Mouse (Mus musculus) neural tube, embryonic 14.5 days (tissue): ENCODE measurements at regions not wholly inside any gene's neighbourhood (a gene's known extent, or its start where the extent isn't known, plus 50 kb on each side); places are given as distances from the start of the nearest gene placed in this dataset.
"Not testable (repeated sequence)": the region's sequence is repeated elsewhere in the genome, so short reads cannot be mapped to it uniquely, and the experiment has no call there.

Experiments
- ATAC-seq: fragments of 200-750 bp; cut with Nextera tagmentation; 2 replicates; pipeline ENCODE4 v1.8.0; 2017; ENCODE audit warnings: low read depth, mild to moderate bottlenecking, moderate TSS enrichment, moderate library complexity
- H3K27ac ChIP-seq: fragments of 300-500 bp; sonication (generic); 2 replicates; pipeline ENCODE4 v1.5.1; 2014; ENCODE audit warnings: low read depth, mild to moderate bottlenecking, control low read depth, low read length, moderate library complexity, mixed read lengths
- H3K27me3 ChIP-seq: fragments of 300-500 bp; sonication (generic); 2 replicates; pipeline ENCODE4 v1.6.1; 2014; ENCODE audit warnings: low read length; ENCODE audit not compliant: control insufficient read depth, insufficient read depth
- H3K36me3 ChIP-seq: fragments of 300-500 bp; sonication (generic); 2 replicates; pipeline ENCODE4 v1.6.1; 2014; ENCODE audit warnings: low read length, mixed read lengths; ENCODE audit not compliant: control insufficient read depth, insufficient read depth
- H3K4me1 ChIP-seq: fragments of 300-500 bp; sonication (generic); 2 replicates; pipeline ENCODE4 v1.6.1; 2014; ENCODE audit warnings: low read length; ENCODE audit not compliant: control insufficient read depth, insufficient read depth
- H3K4me2 ChIP-seq: fragments of 300-500 bp; sonication (generic); 2 replicates; pipeline ENCODE4 v1.6.1; 2014; ENCODE audit warnings: mild to moderate bottlenecking, low read depth, low read length, control low read depth
- H3K4me3 ChIP-seq: fragments of 300-500 bp; sonication (generic); 2 replicates; pipeline ENCODE4 v1.5.1; 2014; ENCODE audit warnings: low read depth, low read length, control low read depth, mixed read lengths
- H3K9ac ChIP-seq: fragments of 300-500 bp; sonication (generic); replicated peaks from 2 replicates; pipeline ENCODE4 v1.6.1; 2014; ENCODE audit warnings: low read depth, mild to moderate bottlenecking, control low read depth, low read length, mixed read lengths
- H3K9me3 ChIP-seq: fragments of 300-500 bp; sonication (generic); 2 replicates; pipeline ENCODE4 v1.6.1; 2016; ENCODE audit warnings: low read length; ENCODE audit not compliant: control insufficient read depth
- WGBS: fragments of 180-500 bp; shearing (Covaris S2); extraction: QIAGEN DNeasy Blood & Tissue Kit; methylation state at CpG from one replicate; pipeline ENCODE4 v1.1.7; 2014; 5-methylcytosine and 5-hydroxymethylcytosine counted together

DNA sequence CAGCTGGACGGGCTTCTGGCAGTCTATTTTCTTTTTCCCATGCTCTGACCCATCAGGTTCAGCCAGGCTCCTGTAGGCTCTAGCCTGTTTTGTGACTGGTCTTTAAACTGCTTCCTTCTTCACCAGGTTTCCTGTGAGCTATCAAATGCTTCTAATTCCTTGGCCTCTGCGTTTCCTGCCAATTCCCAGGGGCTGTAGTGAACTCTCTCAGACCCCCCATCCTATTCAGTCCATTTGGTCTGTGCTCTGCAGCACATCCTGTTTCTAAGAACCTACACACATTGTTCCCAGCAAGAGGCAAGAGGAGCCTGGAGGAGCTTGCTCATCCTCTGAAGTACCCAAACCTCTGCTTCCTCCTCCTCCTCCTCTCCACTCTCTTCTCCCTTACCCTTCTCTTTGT is 209.3 kb downstream of the Ankrd50 start:
- H3K4me1 ChIP-seq: no peaks in the 10 kb centered on the region

DNA sequence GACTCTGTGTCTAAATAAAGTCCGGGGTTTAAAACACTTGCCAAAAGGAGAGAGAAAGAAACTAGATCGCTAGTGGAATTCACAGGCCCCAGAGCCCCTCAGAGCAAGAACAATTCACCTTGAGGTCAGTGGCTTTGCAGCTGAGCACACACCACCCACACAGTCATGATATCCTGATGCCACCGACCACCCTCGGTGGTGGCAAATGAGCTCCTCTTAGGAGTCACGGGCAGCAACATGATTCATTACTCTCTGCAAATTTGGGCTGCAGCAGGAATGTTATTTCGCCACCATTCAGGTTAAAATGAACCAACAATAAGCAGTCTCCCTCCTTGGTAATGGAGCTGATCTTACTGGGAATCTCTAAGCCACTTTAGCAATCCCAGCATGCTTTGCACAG is 213.9 kb downstream of the Ankrd50 start:
- Histone ChIP-seq H3K36me3 (no peaks in the 10 kb centered on the region), H3K4me1 (no peaks in the 10 kb centered on the region), H3K9ac (no peak overlapping the region), H3K27ac (no peak overlapping the region), H3K4me3 (no peak overlapping the region), H3K27me3 (no peaks in the 10 kb centered on the region), H3K9me3 (no peaks in the 10 kb centered on the region), H3K4me2 (no peak overlapping the region)
- 68% methylated on average over 6 of the region's 6 CpGs for WGBS
- ATAC-seq: no peak

More for the DNA sequence above, 209.3 kb downstream of the Ankrd50 start:
- H3K4me2 ChIP-seq: no peak overlapping the region
- no peak overlapping the region for H3K27ac ChIP-seq
- H3K9ac ChIP-seq: no peak overlapping the region
- 55% methylated on average over 2 of the region's 2 CpGs for WGBS
- no peaks in the 10 kb centered on the region for H3K27me3 ChIP-seq
- H3K4me3 ChIP-seq: no peak overlapping the region
- ATAC-seq: no peak
- H3K9me3 ChIP-seq: no peaks in the 10 kb centered on the region
- no peaks in the 10 kb centered on the region for H3K36me3 ChIP-seq

DNA sequence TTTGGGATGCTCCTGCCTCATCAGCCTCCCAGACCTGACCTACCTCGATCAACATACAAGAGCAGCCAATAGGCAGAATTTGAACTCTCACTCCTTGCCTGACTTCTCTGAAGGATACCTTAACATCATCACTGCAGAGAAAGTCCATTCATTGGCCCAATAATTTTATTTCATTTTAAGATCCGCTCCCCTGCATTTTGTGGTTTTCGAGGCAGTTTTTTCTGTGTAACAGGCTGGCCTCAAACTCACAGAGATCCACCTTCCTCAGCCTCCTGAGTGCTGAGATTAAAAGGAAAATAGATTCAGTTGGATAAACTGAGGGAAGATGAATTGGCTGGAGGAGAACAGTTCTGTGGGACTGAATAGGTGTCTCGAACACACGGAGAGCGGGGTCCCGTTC is 216.4 kb downstream of the Ankrd50 start:
- H3K4me3 ChIP-seq: no peak overlapping the region
- no peak overlapping the region for H3K4me2 ChIP-seq

DNA sequence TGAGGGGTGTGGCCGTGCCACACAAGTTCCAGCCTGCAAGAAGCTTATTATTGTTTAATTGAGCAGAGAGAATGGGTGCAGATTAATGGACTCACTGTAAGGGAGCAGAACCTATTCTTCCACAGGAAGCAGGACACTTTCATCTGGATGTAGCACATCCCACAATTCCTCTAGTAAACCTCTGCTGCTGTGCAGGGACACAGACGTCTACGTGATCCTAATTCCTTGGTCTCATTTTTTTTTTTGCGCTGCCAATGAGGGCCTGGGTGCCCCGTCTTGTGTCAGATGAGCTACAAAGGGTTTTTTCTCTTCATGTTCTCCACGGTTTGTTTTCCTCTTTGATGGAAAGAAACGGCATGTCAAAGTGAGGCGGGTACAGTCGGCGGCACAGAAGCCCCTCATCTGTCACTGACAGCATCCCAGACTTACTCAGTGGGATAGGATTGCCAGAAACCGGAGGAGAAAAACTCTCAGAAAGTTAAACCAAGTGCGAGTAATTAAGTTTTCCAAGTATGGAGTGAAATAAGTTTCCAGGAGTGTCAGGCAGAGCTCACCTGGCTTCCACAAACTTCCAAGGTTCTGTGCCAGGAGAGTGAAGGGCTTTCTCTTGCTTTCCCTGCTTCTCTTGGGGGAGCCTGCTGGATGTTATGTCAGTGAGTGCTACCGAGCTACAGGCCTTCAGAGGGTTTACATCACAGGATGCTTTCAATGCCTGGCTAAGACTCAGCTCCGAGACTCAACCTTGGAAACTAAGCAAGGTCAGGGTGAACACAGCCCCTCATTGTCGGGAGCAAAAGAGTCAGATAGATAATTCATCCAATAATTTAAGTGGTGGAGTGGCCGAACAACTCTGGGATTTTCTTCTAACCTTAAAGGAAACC is 221.1 kb downstream of the Ankrd50 start:
- Histone ChIP-seq H3K4me3 (no peak overlapping the region), H3K36me3 (no peaks in the 10 kb centered on the region), H3K27me3 (no peaks in the 10 kb centered on the region), H3K9me3 (no peaks in the 10 kb centered on the region), H3K9ac (no peak overlapping the region), H3K27ac (no peak overlapping the region), H3K4me2 (no peak overlapping the region), H3K4me1 (no peaks in the 10 kb centered on the region; the same call in 1 of the 2 replicates)
- WGBS: 24% methylated on average over 16 of the region's 16 CpGs
- peak; percentile 32; the same call in 1 of the 2 replicates for ATAC-seq

More for the DNA sequence above, 216.4 kb downstream of the Ankrd50 start:
- WGBS: 98% methylated on average over 7 of the region's 7 CpGs
- no peaks in the 10 kb centered on the region for H3K36me3 ChIP-seq
- no peaks in the 10 kb centered on the region for H3K4me1 ChIP-seq
- H3K27me3 ChIP-seq: no peaks in the 10 kb centered on the region
- H3K9me3 ChIP-seq: no peaks in the 10 kb centered on the region
- ATAC-seq: no peak
- H3K27ac ChIP-seq: no peak overlapping the region
- H3K9ac ChIP-seq: no peak overlapping the region

DNA sequence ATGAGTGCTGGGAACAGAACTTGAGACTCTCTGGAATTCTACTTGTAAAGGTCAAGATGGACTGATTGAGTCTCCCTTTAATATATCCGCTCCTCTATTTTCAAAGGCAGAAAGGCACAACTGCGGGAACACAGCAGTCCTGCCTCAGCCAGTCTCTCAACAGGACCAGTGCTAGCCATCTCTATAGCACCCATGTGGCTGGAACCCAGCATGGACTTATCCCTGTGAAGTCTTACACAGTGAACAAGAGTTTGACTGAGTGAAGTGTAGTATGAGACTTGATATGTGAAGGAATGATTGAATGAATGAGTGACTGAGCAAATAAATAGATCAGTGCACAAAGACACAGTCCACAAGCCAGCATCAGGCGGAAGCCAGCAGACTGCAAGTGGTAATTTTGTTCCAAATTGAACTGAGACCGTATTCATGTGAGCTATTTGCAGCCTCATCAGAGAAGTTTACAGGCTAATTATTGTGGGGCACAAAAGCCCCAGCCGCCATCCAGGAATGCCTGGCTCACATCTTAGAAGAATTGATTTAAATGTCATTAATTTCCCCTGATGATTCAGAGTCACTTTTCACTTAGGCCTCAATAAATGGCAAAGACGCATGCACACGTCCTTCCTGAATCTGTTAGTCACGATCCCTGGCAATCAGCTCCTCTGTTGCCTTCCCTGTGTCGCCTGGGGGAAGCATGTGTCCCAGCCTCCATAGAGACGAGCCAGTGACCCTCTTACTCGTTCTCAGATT is 223.1 kb downstream of the Ankrd50 start:
- ATAC-seq: peak; percentile 45; the same call in 1 of the 2 replicates
- WGBS: 27% methylated on average over 11 of the region's 11 CpGs
- Histone ChIP-seq H3K4me3 (no peak overlapping the region), H3K9me3 (no peaks in the 10 kb centered on the region), H3K36me3 (no peaks in the 10 kb centered on the region), H3K27me3 (no peaks in the 10 kb centered on the region), H3K27ac (no peak overlapping the region), H3K4me1 (no peaks in the 10 kb centered on the region; the same call in 1 of the 2 replicates), H3K4me2 (no peak overlapping the region), H3K9ac (no peak overlapping the region)

DNA sequence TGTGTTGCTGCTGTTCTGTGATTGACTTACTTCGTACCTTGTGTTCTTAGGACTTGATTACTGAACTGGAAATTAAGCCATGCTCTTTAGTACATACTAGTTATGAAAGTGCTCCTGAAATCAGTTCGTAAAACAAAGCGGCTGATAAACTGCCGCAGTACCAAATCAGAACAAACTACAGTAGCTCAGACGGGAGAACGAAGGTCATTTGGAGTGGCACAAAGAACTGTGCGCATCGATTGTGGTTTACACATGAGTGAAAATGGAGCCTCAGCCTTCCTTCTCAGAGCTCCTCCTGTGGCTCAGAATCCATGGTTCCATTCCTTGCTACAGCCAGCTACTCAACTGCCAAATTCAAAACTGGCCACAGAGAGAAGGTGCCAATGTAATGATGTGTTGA is 225.4 kb downstream of the Ankrd50 start:
- not testable (repeated sequence) for H3K27me3 ChIP-seq, H3K9ac ChIP-seq, H3K27ac ChIP-seq, ATAC-seq, H3K36me3 ChIP-seq, H3K4me3 ChIP-seq, H3K9me3 ChIP-seq, H3K4me1 ChIP-seq, H3K4me2 ChIP-seq
- 91% methylated on average over 8 of the region's 8 CpGs for WGBS

DNA sequence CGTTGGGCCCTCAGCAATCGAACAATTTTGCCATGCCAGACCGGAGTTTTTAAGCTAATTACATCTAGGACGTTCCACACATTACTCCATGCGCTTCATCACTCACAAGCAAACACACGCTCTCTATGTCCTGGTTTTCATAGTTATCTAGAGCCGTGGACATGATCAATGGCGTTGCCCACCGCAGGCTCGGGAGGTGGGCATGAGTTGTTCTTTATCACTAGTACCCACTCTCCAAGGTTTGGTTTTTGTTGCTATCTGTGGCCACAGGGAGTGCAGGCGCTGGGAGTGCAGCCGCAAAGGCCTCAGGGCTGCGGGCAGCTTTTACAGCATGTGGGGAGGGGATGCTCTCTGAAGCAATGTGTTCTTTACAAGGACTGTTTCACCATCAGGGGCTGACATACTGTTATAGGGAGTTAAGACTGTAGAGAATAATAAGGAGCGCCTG is 226.8 kb downstream of the Ankrd50 start:
- Histone ChIP-seq H3K4me1 (no peaks in the 10 kb centered on the region; the same call in 1 of the 2 replicates), H3K4me2 (no peak overlapping the region), H3K36me3 (no peaks in the 10 kb centered on the region), H3K9ac (no peak overlapping the region), H3K27ac (no peak overlapping the region), H3K27me3 (no peaks in the 10 kb centered on the region), H3K4me3 (no peak overlapping the region), H3K9me3 (no peaks in the 10 kb centered on the region)
- 57% methylated on average over 14 of the region's 14 CpGs for WGBS
- ATAC-seq: no peak

DNA sequence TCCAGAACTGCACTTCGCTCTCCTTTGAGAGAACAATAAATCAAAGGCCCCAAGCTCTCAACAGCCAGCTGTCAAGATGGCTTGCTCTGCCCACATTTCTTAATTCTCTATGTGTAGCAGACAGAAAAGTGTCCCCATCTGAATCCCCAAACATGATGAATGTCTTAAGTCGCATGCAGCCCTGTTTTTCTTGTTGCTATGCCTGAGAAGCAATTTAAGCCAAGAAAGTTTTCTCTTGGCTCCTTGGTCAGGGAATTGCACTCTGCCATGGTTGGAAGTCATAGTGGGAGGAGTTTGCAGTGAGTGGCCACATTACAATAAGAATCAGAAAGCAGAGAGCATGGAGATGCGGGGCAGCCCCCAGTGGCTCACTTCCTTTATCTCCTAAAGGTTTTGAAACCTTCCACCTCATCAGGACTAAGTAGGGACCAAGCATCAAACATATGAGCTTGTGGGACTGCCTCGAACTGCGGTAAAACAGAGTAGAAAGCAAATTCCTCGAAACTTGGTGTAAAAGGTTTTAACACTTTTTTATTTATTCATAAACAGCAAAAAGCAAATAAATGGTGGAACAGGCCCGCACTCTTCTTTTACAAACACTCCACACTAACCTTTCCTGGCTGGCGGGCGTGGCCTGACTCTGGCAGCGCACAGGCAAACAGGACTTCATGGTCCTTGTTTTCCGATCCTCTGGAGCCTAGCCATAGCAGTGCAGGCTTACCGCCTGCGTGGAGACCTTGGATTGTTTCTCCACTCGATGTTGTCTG is 227.4 kb downstream of the Ankrd50 start:
- H3K36me3 ChIP-seq: no peaks in the 10 kb centered on the region
- no peak overlapping the region for H3K4me3 ChIP-seq
- no peak for ATAC-seq
- H3K27me3 ChIP-seq: no peaks in the 10 kb centered on the region
- WGBS: 53% methylated on average over 14 of the region's 14 CpGs
- no peaks in the 10 kb centered on the region; the same call in 1 of the 2 replicates for H3K4me1 ChIP-seq
- no peak overlapping the region for H3K9ac ChIP-seq
- no peak overlapping the region for H3K27ac ChIP-seq
- H3K4me2 ChIP-seq: no peak overlapping the region
- no peaks in the 10 kb centered on the region for H3K9me3 ChIP-seq
